Mouse (Mus musculus) forebrain, embryonic 11.5 days (tissue): ENCODE results near the gene Ccdc85c. TPM values are rescaled to one million over a fixed set of nuclear protein-coding genes. Genes with fewer than 3 reads are reported as not detected.

Experiments used
- ATAC-seq: fragments of 200-750 bp; cut with Nextera tagmentation; replicated peaks from 2 replicates; pipeline ENCODE4 v1.8.0; 2017; ENCODE audit warnings: moderate TSS enrichment; ENCODE audit not compliant: low FRiP score
- DNase-seq: peaks from one replicate; pipeline ENCODE4 v3.0.0-alpha.2; 2017; ENCODE audit warnings: low spot score
- H3K27ac ChIP-seq: fragments of 300-500 bp; sonication (generic); 2 replicates; pipeline ENCODE4 v1.5.1; 2014; ENCODE audit warnings: low read depth, low read length
- H3K27me3 ChIP-seq: fragments of 300-500 bp; sonication (generic); 2 replicates; pipeline ENCODE4 v1.6.1; 2014; ENCODE audit warnings: mild to moderate bottlenecking, low read length, mixed read lengths; ENCODE audit not compliant: control insufficient read depth, insufficient read depth
- H3K36me3 ChIP-seq: fragments of 300-500 bp; sonication (generic); 2 replicates; pipeline ENCODE4 v1.6.1; 2014; ENCODE audit warnings: mild to moderate bottlenecking, low read length, moderate library complexity, mixed read lengths; ENCODE audit not compliant: control insufficient read depth, insufficient read depth
- H3K4me1 ChIP-seq: fragments of 300-500 bp; sonication (generic); replicated peaks from 2 replicates; pipeline ENCODE4 v1.6.1; 2014; ENCODE audit warnings: low read length, mixed read lengths; ENCODE audit not compliant: control insufficient read depth, insufficient read depth
- H3K4me2 ChIP-seq: fragments of 300-500 bp; sonication (generic); 2 replicates; pipeline ENCODE4 v1.6.1; 2014; ENCODE audit warnings: low read depth, mild to moderate bottlenecking, low read length, moderate library complexity, mixed read lengths; ENCODE audit not compliant: severe bottlenecking
- H3K4me3 ChIP-seq: fragments of 300-500 bp; sonication (generic); 2 replicates; pipeline ENCODE4 v1.5.1; 2014; ENCODE audit warnings: low read depth, low read length
- H3K9ac ChIP-seq: fragments of 300-500 bp; sonication (generic); 2 replicates; pipeline ENCODE4 v1.6.1; 2014; ENCODE audit warnings: low read length
- H3K9me3 ChIP-seq: fragments of 300-500 bp; sonication (generic); 2 replicates; pipeline ENCODE4 v1.6.1; 2016; ENCODE audit warnings: low read length, mixed read lengths; ENCODE audit not compliant: control insufficient read depth
- WGBS: fragments of 180-500 bp; shearing (Covaris S2); extraction: QIAGEN DNeasy Blood & Tissue Kit; methylation state at CpG from one replicate; pipeline ENCODE4 v1.1.7; 2014; 5-methylcytosine and 5-hydroxymethylcytosine counted together
- polyA plus RNA-seq: library from polyadenylated mRNA; unstranded; fragments of >200 nt; fragmentation: Nextera tagmentation; extraction: Ambion mirVana; gene quantifications from 2 replicates; pipeline ENCODE4 v1.2.1, GENCODE M21; 2014

Gene Ccdc85c
- polyA plus RNA-seq, 1 experiment from 2014 or later, result 18.8 TPM

DNA sequence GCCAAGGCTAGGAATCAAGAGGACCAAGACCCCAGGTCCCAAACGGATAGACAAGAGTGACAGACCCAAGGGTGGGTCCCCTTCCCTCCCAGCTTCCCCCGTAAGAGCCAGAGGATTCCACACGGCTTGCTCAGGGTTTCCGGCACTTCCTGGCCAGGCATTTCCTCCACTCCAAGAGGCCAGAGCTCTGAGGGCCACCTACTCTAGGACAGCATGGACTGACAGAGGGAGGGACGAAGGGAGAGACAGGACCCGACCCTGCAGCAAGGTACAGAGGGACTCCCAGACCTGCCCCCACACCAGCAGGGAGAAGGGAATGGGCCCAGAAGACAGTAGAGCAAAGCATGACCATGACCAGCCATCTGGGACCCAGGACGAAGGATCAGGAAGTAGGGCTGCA lies 7.6 kb downstream of the Ccdc85c start:
- Histone ChIP-seq H3K9me3 (no peaks in the 10 kb centered on the region), H3K9ac (no peak overlapping the region), H3K4me2 (no peak overlapping the region), H3K27ac (no peak overlapping the region), H3K27me3 (no peaks in the 10 kb centered on the region), H3K36me3 (no peaks in the 10 kb centered on the region), H3K4me3 (no peak overlapping the region), H3K4me1 (peaks cover 49% of the 10 kb centered on the region)
- 78% methylated on average over 7 of the region's 7 CpGs for WGBS
- no peak for DNase-seq
- no peak for ATAC-seq

GRCm38 (mm10) chr12:108265831-108266619 lies 9.2 kb downstream of the Ccdc85c start:
- peak overlapping the region; percentile 83 for H3K27ac ChIP-seq
- no peaks in the 10 kb centered on the region for H3K9me3 ChIP-seq
- H3K27me3 ChIP-seq, result no peaks in the 10 kb centered on the region
- H3K4me1 ChIP-seq, result peaks cover 39% of the 10 kb centered on the region
- no peaks in the 10 kb centered on the region for H3K36me3 ChIP-seq
- peak overlapping the region; percentile 1; the same call in 1 of the 2 replicates for H3K4me3 ChIP-seq
- DNase-seq (peak; percentile 86), ATAC-seq (peak; percentile 85)
- peak overlapping the region; percentile 41; the same call in 1 of the 2 replicates for H3K4me2 ChIP-seq
- WGBS, result 10% methylated on average over 27 of the region's 27 CpGs
- H3K9ac ChIP-seq, result peak overlapping the region; percentile 60

DNA sequence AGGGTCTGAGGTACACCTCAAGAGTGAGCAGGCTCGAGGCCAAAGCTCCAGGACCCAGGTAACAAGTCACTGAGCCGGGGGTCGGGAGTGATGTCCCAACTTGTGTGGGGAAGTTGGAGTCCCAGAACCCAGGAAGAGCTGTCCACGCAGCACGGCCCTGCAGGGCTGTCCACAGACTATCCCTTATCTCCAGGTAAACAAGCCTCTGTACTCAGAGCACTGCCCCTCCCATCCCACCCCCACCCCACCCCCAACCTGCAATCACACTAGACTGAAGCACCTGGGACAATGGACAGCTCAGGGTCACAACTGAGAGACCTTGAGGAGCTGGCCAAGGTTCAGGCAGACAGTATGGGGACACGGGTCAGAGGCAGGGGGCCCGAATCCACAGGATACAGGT lies 10.3 kb downstream of the Ccdc85c start:
- 80% methylated on average over 7 of the region's 7 CpGs for WGBS
- Histone ChIP-seq H3K4me3 (no peak overlapping the region), H3K9me3 (no peaks in the 10 kb centered on the region), H3K4me2 (no peak overlapping the region), H3K27ac (no peak overlapping the region), H3K36me3 (no peaks in the 10 kb centered on the region), H3K27me3 (no peaks in the 10 kb centered on the region), H3K4me1 (peaks cover 33% of the 10 kb centered on the region), H3K9ac (no peak overlapping the region)
- DNase-seq, result no peak
- no peak for ATAC-seq

GRCm38 (mm10) chr12:108260950-108261349 lies 14.3 kb downstream of the Ccdc85c start:
- Histone ChIP-seq H3K4me1 (peaks cover 29% of the 10 kb centered on the region), H3K4me3 (no peak overlapping the region), H3K27ac (no peak overlapping the region), H3K36me3 (no peaks in the 10 kb centered on the region), H3K27me3 (no peaks in the 10 kb centered on the region), H3K9ac (no peak overlapping the region), H3K4me2 (no peak overlapping the region), H3K9me3 (no peaks in the 10 kb centered on the region)
- DNase-seq (no peak), ATAC-seq (no peak)
- 83% methylated on average over 12 of the region's 12 CpGs for WGBS

- no peak overlapping the region for H3K4me3 ChIP-seq
- ATAC-seq (no peak), DNase-seq (no peak)
- H3K4me2 ChIP-seq, result no peak overlapping the region
- H3K27me3 ChIP-seq, result no peaks in the 10 kb centered on the region
- WGBS, result 89% methylated on average over 24 of the region's 24 CpGs
- H3K36me3 ChIP-seq, result no peaks in the 10 kb centered on the region
- H3K4me1 ChIP-seq, result peaks cover 22% of the 10 kb centered on the region
- H3K9me3 ChIP-seq, result no peaks in the 10 kb centered on the region
- H3K9ac ChIP-seq, result no peak overlapping the region
- no peak overlapping the region for H3K27ac ChIP-seq
Measured at GRCm38 (mm10) chr12:108259322-108260049, 15.7 kb downstream of the Ccdc85c start.

DNA sequence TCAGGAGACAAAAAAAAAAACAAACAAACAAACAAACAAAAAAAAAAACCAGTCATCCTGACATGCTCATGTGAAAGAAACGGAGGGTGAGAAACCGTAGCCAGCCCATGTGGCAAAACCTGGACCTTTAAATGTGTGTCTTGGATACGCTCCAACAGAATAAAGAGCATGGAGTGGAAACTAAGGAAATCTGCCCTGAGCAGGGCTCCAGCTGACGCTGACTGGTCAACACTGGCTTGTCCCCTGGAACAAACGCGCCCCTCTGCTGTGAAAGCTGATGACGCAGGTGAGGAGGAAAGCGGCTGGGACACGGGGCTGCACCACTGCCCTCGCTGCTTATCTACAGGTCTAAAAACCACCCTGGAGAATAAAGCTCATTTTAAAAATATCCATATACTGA lies 18.5 kb downstream of the Ccdc85c start:
- H3K4me1 ChIP-seq, result peaks cover 16% of the 10 kb centered on the region
- ATAC-seq, result no peak
- WGBS, result 66% methylated on average over 10 of the region's 10 CpGs

DNA sequence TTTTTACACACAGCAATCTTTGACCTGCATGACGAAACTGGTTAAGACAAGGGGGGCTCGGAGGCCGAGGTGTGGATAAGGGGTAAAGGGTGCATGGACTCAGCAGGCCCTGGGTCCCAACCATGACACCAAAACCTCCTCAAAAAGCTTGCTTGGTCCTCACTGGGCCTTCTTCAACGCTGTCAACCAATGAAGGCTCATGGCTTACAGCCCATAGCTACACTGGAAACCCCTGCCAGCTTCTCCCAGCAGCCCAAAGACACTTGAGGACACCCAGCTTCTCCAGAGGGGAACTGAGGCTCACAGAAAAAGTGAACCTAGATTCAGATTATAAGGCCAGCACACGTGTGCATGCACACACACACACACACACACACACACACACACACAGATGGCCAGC lies 19.3 kb downstream of the Ccdc85c start:
- no peak for DNase-seq
- Histone ChIP-seq H3K9me3 (no peaks in the 10 kb centered on the region), H3K36me3 (no peaks in the 10 kb centered on the region), H3K9ac (no peak overlapping the region; the same call in 1 of the 2 replicates), H3K27me3 (no peaks in the 10 kb centered on the region), H3K4me1 (peaks cover 14% of the 10 kb centered on the region), H3K4me3 (no peak overlapping the region), H3K4me2 (no peak overlapping the region), H3K27ac (no peak overlapping the region)
- ATAC-seq, result no peak; the same call in 1 of the 2 replicates
- WGBS, result 20% methylated on average over 5 of the region's 5 CpGs

More for the DNA sequence above, 18.5 kb downstream of the Ccdc85c start:
- Histone ChIP-seq H3K4me2 (no peak overlapping the region), H3K27ac (no peak overlapping the region), H3K36me3 (no peaks in the 10 kb centered on the region), H3K9me3 (no peaks in the 10 kb centered on the region), H3K4me3 (no peak overlapping the region), H3K9ac (no peak overlapping the region), H3K27me3 (no peaks in the 10 kb centered on the region)
- DNase-seq, result no peak

- DNase-seq, result no peak
Measured at GRCm38 (mm10) chr12:108255511-108255919, 19.7 kb downstream of the Ccdc85c start.

More at GRCm38 (mm10) chr12:108255511-108255919, 19.7 kb downstream of the Ccdc85c start:
- Histone ChIP-seq H3K4me1 (peaks cover 14% of the 10 kb centered on the region), H3K4me3 (no peak overlapping the region), H3K4me2 (no peak overlapping the region), H3K27ac (no peak overlapping the region), H3K9me3 (no peaks in the 10 kb centered on the region), H3K27me3 (no peaks in the 10 kb centered on the region), H3K9ac (no peak overlapping the region), H3K36me3 (no peaks in the 10 kb centered on the region)
- 5% methylated on average over 8 of the region's 8 CpGs for WGBS
- no peak; the same call in none of the 2 replicates for ATAC-seq
